Mouse (Mus musculus) liver, embryonic 15.5 days (tissue): Measurements from ENCODE around the gene Ern2. TPM values are rescaled to one million over a fixed set of nuclear protein-coding genes. Genes with fewer than 3 reads are reported as not detected.
A peak's percentile ranks its signal among the peaks of the same experiment; 100 is the strongest.

Source experiments
- ATAC-seq: fragments of 200-750 bp; cut with Nextera tagmentation; 2 replicates; pipeline ENCODE4 v1.8.0; 2017; ENCODE audit warnings: moderate number of reproducible peaks, mild to moderate bottlenecking, moderate library complexity; ENCODE audit not compliant: insufficient read depth
- H3K27ac ChIP-seq: fragments of 300-500 bp; sonication (generic); replicated peaks from 2 replicates; pipeline ENCODE4 v1.5.1; 2015; ENCODE audit warnings: mild to moderate bottlenecking, inconsistent platforms
- H3K27me3 ChIP-seq: fragments of 300-500 bp; sonication (generic); 2 replicates; pipeline ENCODE4 v1.6.1; 2015; ENCODE audit warnings: mild to moderate bottlenecking, inconsistent platforms
- H3K36me3 ChIP-seq: fragments of 300-500 bp; sonication (generic); replicated peaks from 2 replicates; pipeline ENCODE4 v1.6.1; 2015; ENCODE audit warnings: moderate library complexity, mild to moderate bottlenecking, inconsistent platforms
- H3K4me1 ChIP-seq: fragments of 300-500 bp; sonication (generic); replicated peaks from 2 replicates; pipeline ENCODE4 v1.6.1; 2015; ENCODE audit warnings: inconsistent platforms
- H3K4me2 ChIP-seq: fragments of 300-500 bp; sonication (generic); 2 replicates; pipeline ENCODE4 v1.6.1; 2015; ENCODE audit warnings: moderate library complexity, mild to moderate bottlenecking, inconsistent platforms
- H3K4me3 ChIP-seq: fragments of 300-500 bp; sonication (generic); replicated peaks from 2 replicates; pipeline ENCODE4 v1.5.1; 2015; ENCODE audit warnings: mild to moderate bottlenecking, inconsistent platforms
- H3K9ac ChIP-seq: fragments of 300-500 bp; sonication (generic); 2 replicates; pipeline ENCODE4 v1.6.1; 2015; ENCODE audit warnings: moderate library complexity, mild to moderate bottlenecking, inconsistent platforms
- H3K9me3 ChIP-seq: fragments of 300-500 bp; sonication (generic); replicated peaks from 2 replicates; pipeline ENCODE4 v1.6.1; 2016; ENCODE audit warnings: inconsistent platforms
- WGBS: fragments of 180-500 bp; shearing (Covaris S2); methylation state at CpG from one replicate; pipeline ENCODE4 v1.1.7; 2015; ENCODE audit warnings: mixed read lengths; ENCODE audit not compliant: insufficient replicate concordance; 5-methylcytosine and 5-hydroxymethylcytosine counted together
- polyA plus RNA-seq: library from polyadenylated mRNA; unstranded; fragments of >200 nt; fragmentation: Nextera tagmentation; extraction: Ambion mirVana; gene quantifications from 2 replicates; pipeline ENCODE4 v1.2.1, GENCODE M21; 2015

Ern2 gene
- polyA plus RNA-seq, 1 experiment from 2014 or later = not detected

- Histone ChIP-seq H3K27me3 (no peaks in the 10 kb centered on the region), H3K4me2 (peak within 1 kb of the TSS; percentile 79), H3K27ac (peak within 1 kb of the TSS; percentile 92), H3K4me3 (peak within 1 kb of the TSS; percentile 98), H3K9ac (peak within 1 kb of the TSS; percentile 86), H3K4me1 (peaks cover 52% of the 10 kb centered on the region), H3K9me3 (no peaks in the 10 kb centered on the region), H3K36me3 (peaks cover 39% of the 10 kb centered on the region)
- ATAC-seq = peak; percentile 93
- WGBS = under 1% methylated on average over 63 of the region's 63 CpGs
Measured at GRCm38 (mm10) chr7:122158915-122159902, 26.8 kb downstream of the Ern2 start, which contains the start of gene Plk1. Plk1 (plus strand) TSS chr7:122159439.

DNA sequence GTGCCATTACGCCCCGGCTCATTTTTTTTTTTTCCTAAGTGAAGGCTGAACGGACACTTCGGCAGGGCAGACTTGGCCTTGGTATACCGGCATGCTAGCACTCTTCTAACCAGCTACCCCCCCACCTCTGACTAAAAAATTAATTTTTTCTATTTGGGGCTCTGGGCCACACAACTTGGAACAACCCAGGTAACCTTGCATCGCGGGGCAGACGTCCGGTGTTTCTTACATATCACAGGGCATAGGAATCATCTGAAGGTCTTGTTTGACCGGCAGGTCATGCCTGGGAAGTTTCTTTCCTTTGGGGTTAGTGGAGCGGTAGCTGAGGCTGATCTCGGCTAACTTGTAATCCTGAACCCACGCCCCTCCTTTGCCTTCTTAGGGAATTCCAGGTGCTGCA, 27.5 kb downstream of the Ern2 start:
- H3K36me3 ChIP-seq = peaks cover 32% of the 10 kb centered on the region
- H3K27ac ChIP-seq = peak overlapping the region; percentile 92
- peaks cover 48% of the 10 kb centered on the region for H3K4me1 ChIP-seq
- no peak for ATAC-seq
- peak overlapping the region; percentile 98 for H3K4me3 ChIP-seq
- no peaks in the 10 kb centered on the region for H3K9me3 ChIP-seq
- WGBS = 3% methylated on average over 13 of the region's 13 CpGs
- H3K27me3 ChIP-seq = no peaks in the 10 kb centered on the region
- H3K9ac ChIP-seq = peak overlapping the region; percentile 86
- H3K4me2 ChIP-seq = peak overlapping the region; percentile 79

GRCm38 (mm10) chr7:122152473-122152872, 33.5 kb downstream of the Ern2 start:
- Histone ChIP-seq H3K4me3 (no peak overlapping the region), H3K9me3 (no peaks in the 10 kb centered on the region), H3K4me2 (no peak overlapping the region), H3K9ac (no peak overlapping the region), H3K36me3 (peaks cover 27% of the 10 kb centered on the region), H3K4me1 (peaks cover 11% of the 10 kb centered on the region), H3K27ac (no peak overlapping the region), H3K27me3 (no peaks in the 10 kb centered on the region)
- ATAC-seq = no peak
- WGBS = 64% methylated on average over 4 of the region's 4 CpGs

GRCm38 (mm10) chr7:122140991-122141390, 45.0 kb downstream of the Ern2 start:
- H3K9ac ChIP-seq = no peak overlapping the region
- H3K4me1 ChIP-seq = no peaks in the 10 kb centered on the region
- no peak overlapping the region for H3K4me2 ChIP-seq
- no peak for ATAC-seq
- peaks cover 94% of the 10 kb centered on the region for H3K36me3 ChIP-seq
- no peaks in the 10 kb centered on the region for H3K9me3 ChIP-seq
- no peaks in the 10 kb centered on the region for H3K27me3 ChIP-seq
- no peak overlapping the region for H3K4me3 ChIP-seq
- H3K27ac ChIP-seq = no peak overlapping the region

GRCm38 (mm10) chr7:122138190-122138589, 47.8 kb downstream of the Ern2 start:
- Histone ChIP-seq H3K9me3 (no peaks in the 10 kb centered on the region), H3K9ac (no peak overlapping the region), H3K4me2 (no peak overlapping the region), H3K4me3 (no peak overlapping the region), H3K36me3 (peaks cover 86% of the 10 kb centered on the region), H3K27me3 (no peaks in the 10 kb centered on the region), H3K27ac (no peak overlapping the region), H3K4me1 (peaks cover 11% of the 10 kb centered on the region)
- ATAC-seq = no peak
- WGBS = 76% methylated on average over 5 of the region's 5 CpGs

GRCm38 (mm10) chr7:122137071-122137470, 48.9 kb downstream of the Ern2 start:
- no peak for ATAC-seq
- Histone ChIP-seq H3K27ac (no peak overlapping the region), H3K4me2 (no peak overlapping the region), H3K4me1 (peaks cover 11% of the 10 kb centered on the region), H3K36me3 (peaks cover 77% of the 10 kb centered on the region), H3K4me3 (no peak overlapping the region), H3K9ac (no peak overlapping the region), H3K27me3 (no peaks in the 10 kb centered on the region), H3K9me3 (no peaks in the 10 kb centered on the region)

GRCm38 (mm10) chr7:122135070-122135469, 50.9 kb downstream of the Ern2 start:
- Histone ChIP-seq H3K9ac (no peak overlapping the region), H3K9me3 (no peaks in the 10 kb centered on the region), H3K4me1 (peaks cover 21% of the 10 kb centered on the region), H3K4me3 (no peak overlapping the region), H3K4me2 (no peak overlapping the region), H3K27ac (no peak overlapping the region), H3K27me3 (no peaks in the 10 kb centered on the region), H3K36me3 (peaks cover 58% of the 10 kb centered on the region)
- no peak for ATAC-seq
- 65% methylated on average over 10 of the region's 10 CpGs for WGBS

- Histone ChIP-seq H3K9me3 (no peaks in the 10 kb centered on the region), H3K27ac (peak overlapping the region; percentile 86), H3K27me3 (no peaks in the 10 kb centered on the region), H3K4me3 (peak overlapping the region; percentile 97), H3K4me2 (peak overlapping the region; percentile 70), H3K9ac (peak overlapping the region; percentile 92), H3K4me1 (peaks cover 21% of the 10 kb centered on the region), H3K36me3 (peaks cover 53% of the 10 kb centered on the region)
- ATAC-seq = no peak
- 12% methylated on average over 8 of the region's 8 CpGs for WGBS
Measured at GRCm38 (mm10) chr7:122133338-122133625, 52.7 kb downstream of the Ern2 start.

- H3K4me1 ChIP-seq = peaks cover 21% of the 10 kb centered on the region
- H3K4me3 ChIP-seq = peak within 1 kb of the TSS; percentile 97
- peak; percentile 99 for ATAC-seq
- no peaks in the 10 kb centered on the region for H3K27me3 ChIP-seq
- peak within 1 kb of the TSS; percentile 89 for H3K27ac ChIP-seq
- under 1% methylated on average over 54 of the region's 54 CpGs for WGBS
- H3K4me2 ChIP-seq = peak within 1 kb of the TSS; percentile 70
- peak within 1 kb of the TSS; percentile 92 for H3K9ac ChIP-seq
- peaks cover 53% of the 10 kb centered on the region for H3K36me3 ChIP-seq
- H3K9me3 ChIP-seq = no peaks in the 10 kb centered on the region
Measured at GRCm38 (mm10) chr7:122132497-122133337, 53.3 kb downstream of the Ern2 start, which contains the start of the genes Palb2 and Dctn5. Palb2 (minus strand) TSS chr7:122132985. Dctn5 (plus strand) TSS chr7:122133041.

DNA sequence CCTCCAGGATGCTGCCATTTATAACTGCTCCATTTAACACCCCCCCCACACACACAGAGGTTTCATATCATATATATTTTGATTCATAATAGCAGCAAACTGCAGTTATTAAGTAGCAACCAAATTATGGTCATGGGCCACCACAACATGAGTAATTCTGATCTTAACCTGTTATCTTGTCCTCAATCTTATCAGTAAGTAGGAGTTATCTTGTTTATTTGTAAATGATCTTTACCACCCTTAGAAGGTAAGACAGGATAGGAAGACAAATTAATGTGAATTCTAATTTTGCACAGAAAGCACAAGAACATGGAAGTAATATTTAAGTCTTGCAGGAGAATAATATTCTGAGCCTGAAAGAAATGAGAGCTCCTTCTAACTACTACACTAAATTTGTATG, 54.2 kb downstream of the Ern2 start:
- Histone ChIP-seq H3K4me2 (peak overlapping the region; percentile 70), H3K27ac (no peak overlapping the region), H3K9ac (peak overlapping the region; percentile 92), H3K4me3 (peak overlapping the region; percentile 97), H3K4me1 (peaks cover 21% of the 10 kb centered on the region), H3K27me3 (no peaks in the 10 kb centered on the region), H3K36me3 (peaks cover 55% of the 10 kb centered on the region), H3K9me3 (no peaks in the 10 kb centered on the region)
- no peak for ATAC-seq

DNA sequence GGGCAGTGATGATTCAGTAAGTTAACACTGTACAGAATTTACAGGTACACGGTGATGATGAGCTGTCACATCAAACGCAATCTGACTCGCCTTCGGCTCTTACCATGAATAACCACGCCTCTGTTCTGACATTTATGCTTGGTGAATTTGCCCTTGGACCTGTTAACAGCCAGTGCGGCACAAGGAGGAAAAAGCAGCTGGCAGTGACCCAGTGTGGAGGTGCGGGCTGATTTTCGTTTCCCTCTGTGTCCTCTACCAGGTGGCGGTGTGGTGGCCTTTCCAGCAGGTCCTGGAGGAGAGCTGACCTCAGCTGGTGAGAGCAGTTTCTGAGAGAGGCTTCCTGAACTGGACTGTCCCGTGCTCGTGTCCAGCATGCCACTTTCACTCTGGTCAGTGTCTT, 59.1 kb downstream of the Ern2 start:
- H3K4me1 ChIP-seq = peaks cover 10% of the 10 kb centered on the region
- 89% methylated on average over 11 of the region's 11 CpGs for WGBS
- no peaks in the 10 kb centered on the region for H3K9me3 ChIP-seq
- H3K9ac ChIP-seq = no peak overlapping the region
- no peak overlapping the region for H3K4me3 ChIP-seq
- no peak overlapping the region for H3K27ac ChIP-seq
- H3K36me3 ChIP-seq = peaks cover 66% of the 10 kb centered on the region
- ATAC-seq = no peak
- no peaks in the 10 kb centered on the region for H3K27me3 ChIP-seq
- no peak overlapping the region for H3K4me2 ChIP-seq
